Mouse (Mus musculus) liver, embryonic 15.5 days (tissue): ENCODE measurements at regions not wholly inside any gene's neighbourhood (a gene's known extent, or its start where the extent isn't known, plus 50 kb on each side); places are given as distances from the start of the nearest gene placed in this dataset.

ENCODE experiments used
- ATAC-seq: fragments of 200-750 bp; cut with Nextera tagmentation; 2 replicates; pipeline ENCODE4 v1.8.0; 2017; ENCODE audit warnings: moderate number of reproducible peaks, mild to moderate bottlenecking, moderate library complexity; ENCODE audit not compliant: insufficient read depth
- H3K27ac ChIP-seq: fragments of 300-500 bp; sonication (generic); replicated peaks from 2 replicates; pipeline ENCODE4 v1.5.1; 2015; ENCODE audit warnings: mild to moderate bottlenecking, inconsistent platforms
- H3K27me3 ChIP-seq: fragments of 300-500 bp; sonication (generic); 2 replicates; pipeline ENCODE4 v1.6.1; 2015; ENCODE audit warnings: mild to moderate bottlenecking, inconsistent platforms
- H3K36me3 ChIP-seq: fragments of 300-500 bp; sonication (generic); replicated peaks from 2 replicates; pipeline ENCODE4 v1.6.1; 2015; ENCODE audit warnings: moderate library complexity, mild to moderate bottlenecking, inconsistent platforms
- H3K4me1 ChIP-seq: fragments of 300-500 bp; sonication (generic); replicated peaks from 2 replicates; pipeline ENCODE4 v1.6.1; 2015; ENCODE audit warnings: inconsistent platforms
- H3K4me2 ChIP-seq: fragments of 300-500 bp; sonication (generic); 2 replicates; pipeline ENCODE4 v1.6.1; 2015; ENCODE audit warnings: moderate library complexity, mild to moderate bottlenecking, inconsistent platforms
- H3K4me3 ChIP-seq: fragments of 300-500 bp; sonication (generic); replicated peaks from 2 replicates; pipeline ENCODE4 v1.5.1; 2015; ENCODE audit warnings: mild to moderate bottlenecking, inconsistent platforms
- H3K9ac ChIP-seq: fragments of 300-500 bp; sonication (generic); 2 replicates; pipeline ENCODE4 v1.6.1; 2015; ENCODE audit warnings: moderate library complexity, mild to moderate bottlenecking, inconsistent platforms
- H3K9me3 ChIP-seq: fragments of 300-500 bp; sonication (generic); replicated peaks from 2 replicates; pipeline ENCODE4 v1.6.1; 2016; ENCODE audit warnings: inconsistent platforms
- WGBS: fragments of 180-500 bp; shearing (Covaris S2); methylation state at CpG from one replicate; pipeline ENCODE4 v1.1.7; 2015; ENCODE audit warnings: mixed read lengths; ENCODE audit not compliant: insufficient replicate concordance; 5-methylcytosine and 5-hydroxymethylcytosine counted together

- H3K36me3 ChIP-seq: no peaks in the 10 kb centered on the region
- no peaks in the 10 kb centered on the region for H3K4me1 ChIP-seq
- no peaks in the 10 kb centered on the region for H3K27me3 ChIP-seq
- no peak overlapping the region for H3K4me2 ChIP-seq
- no peak overlapping the region for H3K4me3 ChIP-seq
- no peak overlapping the region for H3K27ac ChIP-seq
- H3K9ac ChIP-seq: no peak overlapping the region
- no peaks in the 10 kb centered on the region for H3K9me3 ChIP-seq
- 63% methylated on average over 6 of the region's 6 CpGs for WGBS
- no peak for ATAC-seq
These were observed 104.2 kb downstream of the Fgf9 start for GRCm38 (mm10) chr14:58174512-58174911.

GRCm38 (mm10) chr14:58168920-58169319, 98.6 kb downstream of the Fgf9 start:
- WGBS: 49% methylated on average over 5 of the region's 5 CpGs
- no peak for ATAC-seq
- H3K27me3 ChIP-seq: no peaks in the 10 kb centered on the region

More at GRCm38 (mm10) chr14:58168920-58169319, 98.6 kb downstream of the Fgf9 start:
- Histone ChIP-seq H3K4me3 (no peak overlapping the region), H3K4me2 (no peak overlapping the region), H3K36me3 (no peaks in the 10 kb centered on the region), H3K9ac (no peak overlapping the region), H3K9me3 (no peaks in the 10 kb centered on the region), H3K27ac (no peak overlapping the region), H3K4me1 (no peaks in the 10 kb centered on the region)
